Comparison of ENCODE assay signal across 8 mouse cellular contexts in the genomic region with DNA sequence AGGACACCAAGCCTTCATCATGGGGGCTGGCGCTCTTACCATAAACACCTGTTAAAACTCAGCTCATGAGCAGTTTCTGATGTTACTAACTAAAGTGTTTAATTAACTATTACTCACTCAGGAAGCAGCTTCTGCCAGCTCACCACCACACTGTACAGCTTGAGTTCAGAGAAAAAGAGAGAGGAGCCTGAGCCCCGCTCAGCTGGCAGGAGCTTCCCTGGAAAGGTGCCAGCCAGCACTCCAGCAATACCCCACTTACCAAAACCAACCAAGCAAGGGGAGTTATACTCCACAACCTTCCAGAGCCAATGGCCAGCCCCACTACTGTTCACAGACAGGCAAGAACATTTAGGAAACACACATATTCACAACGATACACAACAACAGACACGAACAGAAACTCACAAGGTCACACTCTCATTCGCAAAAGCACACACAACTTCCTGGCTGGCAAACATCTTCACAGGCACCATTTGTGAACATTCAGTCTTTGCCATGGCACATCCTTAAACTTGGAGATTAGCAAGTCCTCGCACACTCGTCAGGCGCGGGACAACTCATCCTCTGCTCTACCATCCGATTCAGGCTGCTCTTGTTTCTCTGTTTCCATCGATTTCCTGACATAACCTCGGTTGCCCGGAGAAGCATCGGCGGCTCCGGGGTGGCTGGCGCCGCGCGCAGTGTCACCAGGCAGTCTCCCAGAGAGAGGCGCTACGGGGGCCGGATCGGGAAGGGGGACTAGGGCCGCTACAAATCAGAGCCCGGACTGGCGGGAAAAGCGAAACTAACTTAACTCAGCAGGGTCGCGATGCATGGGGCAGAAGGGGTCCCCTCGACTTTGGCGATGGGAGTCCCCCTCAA. TPM values are rescaled to one million over a fixed set of nuclear protein-coding genes. Genes with fewer than 3 reads are reported as not detected.
DNase-seq lines count a peak whose midpoint lies in the region; ATAC-seq lines count a peak whose summit lies in the region.

No protein-coding gene starts in this region.

- H3K4me1 ChIP-seq in forebrain, embryonic 11.5 days (replicated peaks; ENCODE audit: control insufficient read depth, insufficient read depth, low read length): 0 out of 2 replicates have a peak, but pooled peaks cover 4% of the 10 kb centered on the region
- peaks cover 4% of the 10 kb centered on the region; the same call in 1 of the 2 replicates for H3K4me1 ChIP-seq in hindbrain, embryonic 11.5 days (replicated peaks; ENCODE audit: control insufficient read depth, insufficient read depth, low read length)
- peaks cover 5% of the 10 kb centered on the region for H3K4me1 ChIP-seq in lung, embryonic 16.5 days (replicated peaks; ENCODE audit: control insufficient read depth, insufficient read depth, low read length)

- H3K4me2 ChIP-seq in forebrain, embryonic 11.5 days (ENCODE audit: low read depth, low read length, severe bottlenecking): peak overlapping the region; percentile 99
- peak overlapping the region; percentile 89 for H3K4me2 ChIP-seq in hindbrain, embryonic 11.5 days (replicated peaks; ENCODE audit: low read depth, low read length)
- peak overlapping the region; percentile 78 for H3K4me2 ChIP-seq in lung, embryonic 16.5 days (ENCODE audit: low read depth, low read length)

- DNase-seq in CD4-positive helper T cell, adult 2 months (ENCODE audit: low read depth, low spot score): peak; percentile 54
- peak; percentile 52 for DNase-seq in adipocyte (ENCODE audit: low spot score)
- DNase-seq in forebrain, embryonic 11.5 days (ENCODE audit: low spot score): peak; percentile 67
- peak; percentile 61 for DNase-seq in hindbrain, embryonic 11.5 days (ENCODE audit: low spot score)
- DNase-seq in layer of hippocampus, adult 9-11 months: peak; percentile 69
- DNase-seq in right cerebral cortex, postnatal 14 days: peak; percentile 67

- peak overlapping the region; percentile 57 for H3K9ac ChIP-seq in forebrain, embryonic 11.5 days (ENCODE audit: low read length)
- peak overlapping the region; percentile 57 for H3K9ac ChIP-seq in hindbrain, embryonic 11.5 days (ENCODE audit: low read depth, low read length)
- peak overlapping the region; percentile 77 for H3K9ac ChIP-seq in lung, embryonic 16.5 days (ENCODE audit: low read length)

- 8% methylated on average over 32 of the region's 32 CpGs for WGBS in forebrain, embryonic 11.5 days
- 7% methylated on average over 32 of the region's 32 CpGs for WGBS in hindbrain, embryonic 11.5 days
- WGBS in lung, embryonic 16.5 days: 3% methylated on average over 32 of the region's 32 CpGs

- H3K9me3 ChIP-seq in forebrain, embryonic 11.5 days (ENCODE audit: control insufficient read depth, low read length): no peaks in the 10 kb centered on the region
- no peaks in the 10 kb centered on the region for H3K9me3 ChIP-seq in hindbrain, embryonic 11.5 days (ENCODE audit: control insufficient read depth, low read length)
- no peaks in the 10 kb centered on the region for H3K9me3 ChIP-seq in lung, embryonic 16.5 days (ENCODE audit: control insufficient read depth, low read length)

- H3K27me3 ChIP-seq in forebrain, embryonic 11.5 days (ENCODE audit: control insufficient read depth, insufficient read depth, low read length): peaks cover 40% of the 10 kb centered on the region
- peaks cover 25% of the 10 kb centered on the region for H3K27me3 ChIP-seq in hindbrain, embryonic 11.5 days (ENCODE audit: control insufficient read depth, insufficient read depth, low read length)
- H3K27me3 ChIP-seq in lung, embryonic 16.5 days (ENCODE audit: control insufficient read depth, insufficient read depth, low read depth, low read length): peaks cover 16% of the 10 kb centered on the region

- ATAC-seq in forebrain, embryonic 11.5 days (replicated peaks; ENCODE audit: low FRiP score): no peak
- ATAC-seq in hindbrain, embryonic 11.5 days (ENCODE audit: low FRiP score): peak; percentile 26; the same call in 1 of the 2 replicates
- ATAC-seq in lung, embryonic 16.5 days (ENCODE audit: low read depth): no peak
- ATAC-seq in monocyte, adult 5-6 weeks (replicated peaks; ENCODE audit: insufficient number of reproducible peaks, low FRiP score, low TSS enrichment, poor library complexity, severe bottlenecking): no peak

- H3K4me3 ChIP-seq in forebrain, embryonic 11.5 days (ENCODE audit: low read depth, low read length): peak overlapping the region; percentile 58
- peak overlapping the region; percentile 49 for H3K4me3 ChIP-seq in hindbrain, embryonic 11.5 days (ENCODE audit: low read depth, low read length)
- H3K4me3 ChIP-seq in lung, embryonic 16.5 days (ENCODE audit: low read length): peak overlapping the region; percentile 55

- H3K27ac ChIP-seq in forebrain, embryonic 11.5 days (ENCODE audit: low read depth, low read length): no peak overlapping the region
- H3K27ac ChIP-seq in hindbrain, embryonic 11.5 days (ENCODE audit: low read depth, low read length): no peak overlapping the region
- H3K27ac ChIP-seq in lung, embryonic 16.5 days (ENCODE audit: low read length): no peak overlapping the region

- no peaks in the 10 kb centered on the region for H3K36me3 ChIP-seq in forebrain, embryonic 11.5 days (ENCODE audit: control insufficient read depth, insufficient read depth, low read length)
- no peaks in the 10 kb centered on the region for H3K36me3 ChIP-seq in hindbrain, embryonic 11.5 days (ENCODE audit: control insufficient read depth, insufficient read depth, low read length)
- no peaks in the 10 kb centered on the region for H3K36me3 ChIP-seq in lung, embryonic 16.5 days (ENCODE audit: control insufficient read depth, insufficient read depth, low read length)

RNA-seq across cellular contexts. Expression of a gene that starts 1.0 kb away (rescaled TPM):
- polyA plus RNA-seq in forebrain, embryonic 11.5 days (2014; fragmentation: Nextera tagmentation; extraction: Ambion mirVana): 7.5 and 7.8 TPM in 2 replicates
- 11.7 and 12.0 TPM in 2 replicates for polyA plus RNA-seq in hindbrain, embryonic 11.5 days (2014; fragmentation: Nextera tagmentation; extraction: Ambion mirVana)
- 14.9 and 15.1 TPM in 2 replicates for polyA plus RNA-seq in lung, embryonic 16.5 days (2015; fragmentation: Nextera tagmentation; extraction: Ambion mirVana)
- total RNA-seq in monocyte, adult 5-6 weeks (2017): 0.39 TPM in 1 of 3 replicates, not detected in the others

RNA-seq across cellular contexts. Expression of a gene that starts 55.0 kb away (rescaled TPM):
- polyA plus RNA-seq in forebrain, embryonic 11.5 days (2014; fragmentation: Nextera tagmentation; extraction: Ambion mirVana): 2.1 and 2.5 TPM in 2 replicates
- 2.1 and 2.8 TPM in 2 replicates for polyA plus RNA-seq in hindbrain, embryonic 11.5 days (2014; fragmentation: Nextera tagmentation; extraction: Ambion mirVana)
- polyA plus RNA-seq in lung, embryonic 16.5 days (2015; fragmentation: Nextera tagmentation; extraction: Ambion mirVana): 38.3 and 39.6 TPM in 2 replicates
- total RNA-seq in monocyte, adult 5-6 weeks (2017): 19.1 to 35.1 TPM (median 21.1 TPM) in 3 replicates

Comparison
In these comparisons a context has a peak if more than half of its experiments do, and no peak if none do; other contexts are left out.
1. RNA of a gene that starts 55.0 kb away (polyA plus RNA-seq): 38.3 to 39.6 TPM in lung, embryonic 16.5 days; 2.1 to 2.8 TPM in hindbrain, embryonic 11.5 days and 2.1 to 2.5 TPM in forebrain, embryonic 11.5 days; every median in the first group is over 10 times any median in the second.
2. Peak in every context shown above with its lines, with median percentiles within 50 percentile points of each other: DNase-seq, H3K4me2 ChIP-seq, H3K4me3 ChIP-seq and H3K9ac ChIP-seq.